In the genomic region with DNA sequence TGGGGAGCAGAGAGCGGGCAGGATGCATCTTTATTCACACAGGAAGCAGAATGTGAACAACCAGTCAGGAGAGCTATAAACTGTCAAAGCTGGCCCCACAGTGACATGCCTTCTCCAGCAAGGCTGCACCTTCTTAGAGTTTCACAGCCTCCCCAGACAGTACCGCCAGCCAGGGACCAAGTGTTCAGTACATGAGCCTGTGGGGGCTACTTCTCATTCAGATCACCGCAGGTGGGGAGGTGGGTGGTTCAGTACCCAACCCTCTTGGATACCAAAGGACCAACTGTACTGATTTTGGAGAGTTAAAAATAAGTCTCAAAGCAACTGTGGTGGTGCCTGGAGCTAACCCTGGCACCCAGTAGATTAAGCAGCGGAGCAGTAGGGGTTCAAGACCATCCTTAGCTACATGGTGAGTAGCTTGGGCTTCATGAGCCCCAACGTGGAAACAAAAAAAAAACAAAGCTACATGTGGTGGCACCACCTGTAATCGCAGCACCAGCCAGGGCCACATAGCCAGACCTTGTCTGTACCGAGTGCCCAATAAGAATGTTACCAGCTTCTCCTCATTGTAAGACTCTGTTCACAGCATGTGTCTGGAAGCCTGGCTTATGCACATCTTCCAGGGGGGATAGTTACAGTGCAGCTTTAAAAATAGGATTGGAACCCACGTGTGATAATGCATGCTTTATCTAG, we compare ENCODE assay signal across 28 mouse cellular contexts. TPM values are rescaled to one million over a fixed set of nuclear protein-coding genes. Genes with fewer than 3 reads are reported as not detected.
DNase-seq lines count a peak whose midpoint lies in the region; ATAC-seq and TF ChIP-seq lines count a peak whose summit lies in the region.
"Had no signal": no experiment of that assay in that cellular context is flagged by ENCODE, and none has a peak within 500 bp of the region (broad histone marks: within the 10 kb centered on the region; RNA-seq: fewer than 3 reads in every experiment).

No protein-coding gene starts in this region.

- H3K9me3 ChIP-seq in liver, embryonic 12.5 days (replicated peaks), result no peaks in the 10 kb centered on the region
- no peaks in the 10 kb centered on the region for H3K9me3 ChIP-seq in liver, embryonic 11.5 days (ENCODE audit: control insufficient read depth, low read length)
- H3K9me3 ChIP-seq in hindbrain, embryonic 13.5 days, result no peaks in the 10 kb centered on the region
- H3K9me3 ChIP-seq: embryonic facial prominence, embryonic 13.5 days; forebrain, embryonic 12.5 days; G1E; heart, embryonic 10.5 days; kidney, embryonic 15.5 days; lung, embryonic 15.5 days; midbrain, embryonic 10.5 days; neural tube, embryonic 15.5 days had no signal

- peaks cover 97% of the 10 kb centered on the region for H3K4me1 ChIP-seq in liver, embryonic 12.5 days
- H3K4me1 ChIP-seq in liver, embryonic 11.5 days (replicated peaks; ENCODE audit: control insufficient read depth, insufficient read depth, low read length), result peaks cover 45% of the 10 kb centered on the region
- H3K4me1 ChIP-seq in testis, adult 2 months (ENCODE audit: control insufficient read depth, insufficient read depth, low read length), result peaks cover 15% of the 10 kb centered on the region
- H3K4me1 ChIP-seq in hindbrain, embryonic 13.5 days (replicated peaks), result peaks cover 56% of the 10 kb centered on the region

- no peak for ATAC-seq in liver, embryonic 12.5 days
- ATAC-seq in liver, embryonic 11.5 days (replicated peaks; ENCODE audit: low FRiP score), result no peak
- no peak for ATAC-seq in hindbrain, embryonic 13.5 days (ENCODE audit: low FRiP score)
- ATAC-seq: activated CD4-positive, CD25-positive, alpha-beta regulatory T cell, adult 4 months; hindbrain, embryonic 16.5 days; midbrain, embryonic 16.5 days had no signal

- no peak for TF ChIP-seq CTCF in testis, adult 2 months (IDR thresholded peaks at IDR 0.05; ENCODE audit: control insufficient read depth, insufficient read depth, insufficient replicate concordance, low read depth, low read length)

- H3K9ac ChIP-seq in liver, embryonic 12.5 days, result no peak overlapping the region
- no peak overlapping the region for H3K9ac ChIP-seq in liver, embryonic 11.5 days (ENCODE audit: low read depth, low read length)
- H3K9ac ChIP-seq in hindbrain, embryonic 13.5 days, result no peak overlapping the region
- H3K9ac ChIP-seq: forebrain, embryonic 12.5 days; kidney, embryonic 15.5 days; liver, embryonic 14.5 days; lung, embryonic 15.5 days; neural tube, embryonic 15.5 days had no signal

- peaks cover 50% of the 10 kb centered on the region for H3K36me3 ChIP-seq in liver, embryonic 12.5 days
- peaks cover 5% of the 10 kb centered on the region for H3K36me3 ChIP-seq in liver, embryonic 11.5 days (ENCODE audit: control insufficient read depth, insufficient read depth, low read length)
- H3K36me3 ChIP-seq in testis, adult 2 months (ENCODE audit: control insufficient read depth, insufficient read depth, low read length), result no peaks in the 10 kb centered on the region; the same call in 1 of the 2 replicates
- peaks cover 9% of the 10 kb centered on the region; the same call in 1 of the 2 replicates for H3K36me3 ChIP-seq in hindbrain, embryonic 13.5 days
- H3K36me3 ChIP-seq: forebrain, embryonic 12.5 days; lung, embryonic 15.5 days; neural tube, embryonic 15.5 days had no signal

- TF ChIP-seq POLR2A in testis, adult 2 months (IDR thresholded peaks at IDR 0.05; ENCODE audit: control insufficient read depth, low read depth, low read length), result no peak

- 72% methylated on average over 8 of the region's 8 CpGs for WGBS in liver, embryonic 12.5 days (ENCODE audit: insufficient replicate concordance)
- 84% methylated on average over 8 of the region's 8 CpGs for WGBS in liver, embryonic 11.5 days
- WGBS in hindbrain, embryonic 13.5 days, result 88% methylated on average over 8 of the region's 8 CpGs

- no peak overlapping the region for H3K4me2 ChIP-seq in liver, embryonic 12.5 days
- no peak overlapping the region for H3K4me2 ChIP-seq in liver, embryonic 11.5 days
- H3K4me2 ChIP-seq in hindbrain, embryonic 13.5 days, result no peak overlapping the region
- H3K4me2 ChIP-seq: embryonic facial prominence, embryonic 13.5 days; forebrain, embryonic 12.5 days; kidney, embryonic 15.5 days; lung, embryonic 15.5 days; neural tube, embryonic 15.5 days had no signal

- no peak overlapping the region for H3K4me3 ChIP-seq in liver, embryonic 12.5 days
- H3K4me3 ChIP-seq in liver, embryonic 11.5 days (ENCODE audit: low read depth, low read length), result no peak overlapping the region
- peak overlapping the region; percentile 76 for H3K4me3 ChIP-seq in testis, adult 2 months (ENCODE audit: control insufficient read depth, low read depth, low read length)
- no peak overlapping the region for H3K4me3 ChIP-seq in hindbrain, embryonic 13.5 days
- H3K4me3 ChIP-seq: embryonic facial prominence, embryonic 13.5 days; erythroblast, embryonic 14.5 days; forebrain, embryonic 12.5 days; heart, embryonic 10.5 days; kidney, embryonic 15.5 days; lung, embryonic 15.5 days; midbrain, embryonic 10.5 days; myocyte; neural tube, embryonic 15.5 days had no signal

- peak; percentile 66 for DNase-seq in layer of hippocampus, adult 11-12 months (ENCODE audit: low spot score)
- DNase-seq in layer of hippocampus, postnatal 25 days (ENCODE audit: extremely low spot score in 1 of 2, low spot score in 1 of 2), result no peak
- no peak for DNase-seq in liver, embryonic 11.5 days (ENCODE audit: low spot score)
- DNase-seq in testis, postnatal 10 days (ENCODE audit: low spot score), result no peak
- DNase-seq: adrenal gland, adult 8-10 months; cerebellum, adult 8-10 months; cerebellum, postnatal 36 days; heart, postnatal 4 days; kidney, adult 11 months; thymus, postnatal 25 days had no signal

- 0 out of 2 replicates have a peak overlapping the region, but pooled peaks have one; percentile 12 for H3K27ac ChIP-seq in liver, embryonic 12.5 days
- H3K27ac ChIP-seq in liver, embryonic 11.5 days (ENCODE audit: low read depth, low read length), result no peak overlapping the region
- no peak overlapping the region for H3K27ac ChIP-seq in testis, adult 2 months (ENCODE audit: control insufficient read depth, insufficient read depth, low read depth, low read length)
- no peak overlapping the region for H3K27ac ChIP-seq in hindbrain, embryonic 13.5 days
- H3K27ac ChIP-seq: embryonic facial prominence, embryonic 13.5 days; forebrain, embryonic 12.5 days; heart, embryonic 10.5 days; liver, embryonic 14.5 days; midbrain, embryonic 10.5 days; neural tube, embryonic 15.5 days had no signal

- H3K27me3 ChIP-seq in liver, embryonic 12.5 days (replicated peaks), result no peaks in the 10 kb centered on the region
- H3K27me3 ChIP-seq in liver, embryonic 11.5 days (replicated peaks; ENCODE audit: control insufficient read depth, insufficient read depth, low read length), result no peaks in the 10 kb centered on the region
- H3K27me3 ChIP-seq in testis, adult 2 months (ENCODE audit: control insufficient read depth, insufficient read depth, low read length), result no peaks in the 10 kb centered on the region
- no peaks in the 10 kb centered on the region for H3K27me3 ChIP-seq in hindbrain, embryonic 13.5 days
- H3K27me3 ChIP-seq: CH12.LX; embryonic facial prominence, embryonic 13.5 days; forebrain, embryonic 12.5 days; kidney, embryonic 15.5 days; lung, embryonic 15.5 days; neural tube, embryonic 15.5 days had no signal

RNA-seq across cellular contexts. Expression of a gene that starts 13.8 kb away (rescaled TPM):
- 100 to 1,000 TPM; 444 to 476 TPM for total RNA-seq in layer of hippocampus, postnatal 25 days (2021)
- polyA plus RNA-seq in liver, embryonic 12.5 days (2016; fragmentation: Nextera tagmentation; extraction: Ambion mirVana), result 208 and 209 TPM in 2 replicates
- polyA plus RNA-seq in liver, embryonic 11.5 days (2014; fragmentation: Nextera tagmentation; extraction: Ambion mirVana), result 250 and 257 TPM in 2 replicates
- polyA plus RNA-seq in testis, adult 2 months (2012; rRNA removed), result 286 and 311 TPM in 2 replicates
- 340 and 343 TPM in 2 replicates for polyA plus RNA-seq in hindbrain, embryonic 13.5 days (2015; fragmentation: Nextera tagmentation; extraction: Ambion mirVana)
